Mouse (Mus musculus) urinary bladder, postnatal 25 days (tissue): ENCODE measurements at regions not wholly inside any gene's neighbourhood (a gene's known extent, or its start where the extent isn't known, plus 50 kb on each side); places are given as distances from the start of the nearest gene placed in this dataset.

Experiments used
- DNase-seq: peaks from one replicate; pipeline ENCODE4 v3.0.0; 2022; ENCODE audit warnings: low spot score

DNA sequence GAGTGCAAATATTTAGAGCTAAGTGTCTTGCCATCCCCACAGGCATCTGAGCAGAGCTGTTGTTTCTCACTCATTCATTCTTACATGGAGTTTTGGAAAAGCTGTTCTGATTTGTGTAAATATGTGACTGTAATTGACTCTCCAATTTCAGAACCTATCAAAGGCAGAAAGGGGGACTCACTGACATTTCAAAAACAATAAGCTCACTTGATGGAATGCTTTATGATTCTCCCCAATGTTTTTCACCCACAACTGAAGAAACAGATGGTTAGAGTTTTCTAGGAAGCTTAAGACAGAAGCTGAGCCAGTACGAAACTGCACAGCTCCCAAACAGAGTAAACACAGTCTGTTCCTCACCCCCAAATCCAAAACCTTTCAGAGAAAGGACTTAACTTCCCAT is 460.1 kb upstream of the Etaa1 start:
- DNase-seq: no peak

DNA sequence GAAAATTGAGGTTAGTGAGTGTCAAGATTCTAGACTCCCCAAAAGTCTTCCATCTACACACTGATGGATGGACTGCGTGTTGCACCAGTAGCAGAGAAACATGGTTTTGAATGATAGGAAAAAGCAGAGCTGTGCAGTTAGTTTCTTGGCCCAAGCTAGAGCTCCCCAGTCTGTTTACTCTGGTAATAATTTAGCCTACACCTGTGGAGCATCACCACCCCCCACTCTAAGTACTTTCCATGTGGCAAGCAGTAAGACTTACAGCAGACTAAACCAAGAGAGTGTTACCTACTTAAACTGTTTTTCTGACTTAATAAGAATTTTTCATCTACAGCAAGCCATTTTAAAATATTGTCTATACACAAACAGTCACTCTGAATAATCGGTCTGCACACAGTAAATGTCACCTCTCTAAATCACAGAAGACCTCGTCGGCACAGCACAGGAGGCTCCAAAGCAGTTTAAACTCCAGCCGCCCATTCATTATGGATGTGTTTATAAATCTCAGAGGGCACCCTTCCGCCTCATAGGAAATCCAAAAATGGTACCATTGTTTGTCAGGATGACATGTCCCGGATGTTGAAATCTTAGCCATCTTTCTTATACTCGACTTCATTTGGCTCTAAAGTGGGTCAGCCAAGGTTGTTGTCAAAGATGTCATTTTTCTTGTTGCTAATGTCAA is 454.5 kb upstream of the Etaa1 start:
- DNase-seq: no peak

DNA sequence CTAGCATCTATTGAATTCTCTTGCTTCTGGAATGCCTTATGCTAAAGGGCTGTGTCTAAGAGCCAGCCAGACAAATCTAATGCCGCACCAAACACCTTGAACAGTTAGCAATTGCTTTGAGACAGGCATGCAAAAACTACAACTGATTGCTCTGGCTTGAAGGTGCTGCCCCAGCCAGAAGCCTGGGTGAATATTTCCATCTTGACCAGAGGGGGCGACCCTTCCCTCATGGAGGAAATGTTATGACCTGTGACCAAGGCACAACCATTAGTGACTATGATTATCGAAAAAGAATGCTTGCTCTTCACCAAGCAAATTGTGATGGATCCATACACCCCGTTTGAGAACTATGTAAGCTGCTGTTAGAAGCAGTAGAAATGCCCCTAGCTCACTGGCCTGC is 445.9 kb upstream of the Etaa1 start:
- DNase-seq: no peak

DNA sequence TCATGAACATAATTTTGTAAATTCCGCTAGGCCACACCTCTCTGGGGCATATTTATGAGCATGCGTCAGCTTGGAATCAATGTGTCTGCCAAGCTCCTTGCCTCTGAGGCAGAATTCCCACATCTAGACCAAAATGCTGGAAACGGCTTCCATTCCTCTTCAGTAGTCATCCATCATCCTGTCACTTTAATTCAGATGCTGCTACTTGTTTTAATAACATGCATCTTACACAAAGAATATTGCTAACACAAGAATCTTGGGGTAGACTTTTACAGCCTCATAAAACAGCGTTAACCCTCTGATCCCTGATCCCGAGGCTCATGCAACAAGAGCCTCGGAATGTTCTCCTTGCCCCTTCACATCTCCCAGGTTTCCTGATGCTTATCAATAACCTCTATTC is 442.7 kb upstream of the Etaa1 start:
- no peak for DNase-seq

DNA sequence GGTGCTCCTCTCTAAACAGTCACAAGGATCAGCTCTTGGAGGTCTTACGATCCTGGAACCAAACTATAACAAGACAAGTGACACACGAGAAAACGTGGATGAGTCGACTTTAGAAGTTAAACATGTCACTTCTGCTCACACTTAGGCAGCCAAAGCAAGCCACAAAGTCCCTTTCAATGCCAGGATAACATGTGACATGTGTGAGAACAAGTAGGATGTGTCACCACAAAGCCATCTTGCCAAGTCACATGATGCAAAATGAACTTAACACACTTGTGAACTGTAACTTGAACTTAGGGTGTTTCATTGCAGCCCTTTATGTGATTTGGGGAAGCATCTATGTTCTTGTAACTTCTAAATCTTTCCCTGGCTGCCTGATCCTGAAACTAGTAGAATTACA is 442.0 kb upstream of the Etaa1 start:
- no peak for DNase-seq

DNA sequence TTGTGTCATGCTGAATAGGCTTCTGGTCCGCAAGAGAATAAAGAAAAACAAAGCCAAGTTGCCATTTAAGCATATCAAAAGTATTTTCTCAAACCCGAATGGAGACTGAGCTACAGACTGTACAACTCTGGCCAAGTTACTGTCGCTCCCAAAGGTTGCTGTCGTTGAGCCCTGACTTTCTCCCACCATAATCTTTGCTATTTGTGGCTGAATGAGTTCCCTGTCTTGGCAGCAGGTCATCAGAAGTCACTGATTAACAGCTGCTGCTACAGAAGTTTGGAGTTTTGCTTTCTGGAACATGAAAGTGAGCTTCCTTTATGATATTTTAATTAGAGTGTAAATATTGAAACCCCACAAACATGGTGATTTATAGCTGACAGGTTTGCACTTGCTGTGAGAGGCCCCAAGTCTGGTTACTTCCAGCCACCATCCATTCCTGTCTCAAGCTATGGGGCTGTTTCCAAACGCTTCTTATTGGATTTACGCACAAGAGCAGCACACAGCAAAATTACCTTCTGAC is 419.2 kb upstream of the Etaa1 start:
- no peak for DNase-seq

DNA sequence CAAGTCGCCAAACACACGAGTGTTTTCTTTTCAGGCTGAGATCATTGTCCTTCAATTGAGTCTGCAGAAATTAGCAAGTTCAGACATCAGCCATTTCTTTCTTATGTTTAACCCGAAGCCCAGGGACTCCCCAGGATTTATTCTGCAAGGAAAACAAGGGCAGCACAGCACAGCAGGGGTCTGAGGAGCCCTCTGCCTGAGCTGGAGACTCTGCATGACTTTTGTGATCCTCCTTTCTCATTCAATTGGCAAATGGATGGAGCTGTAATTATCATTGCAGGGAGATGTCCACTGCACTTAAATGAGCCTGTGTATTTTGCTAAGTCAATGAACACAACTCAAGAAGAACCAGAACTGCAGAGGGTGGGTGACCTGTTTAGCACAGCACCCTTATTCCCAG is 417.6 kb upstream of the Etaa1 start:
- no peak for DNase-seq

DNA sequence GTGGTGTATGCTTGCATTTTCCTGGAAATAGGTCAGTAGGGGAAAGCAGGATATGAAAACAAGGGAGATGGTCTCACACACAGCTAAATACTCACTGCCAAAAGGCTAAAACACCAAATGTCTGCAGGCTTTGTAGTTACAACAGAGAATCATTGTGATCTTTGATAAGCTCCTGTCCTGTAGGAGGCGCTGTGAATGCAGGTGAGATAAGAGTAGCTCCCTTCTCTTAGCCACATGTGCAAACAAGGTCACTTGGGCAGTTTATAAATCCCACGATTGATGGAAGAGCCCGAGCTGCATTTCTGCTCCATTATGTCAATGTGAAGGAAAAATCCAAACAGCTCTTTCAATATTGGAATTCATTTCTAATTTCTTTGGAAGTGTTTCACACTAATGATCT is 417.2 kb upstream of the Etaa1 start:
- no peak for DNase-seq

DNA sequence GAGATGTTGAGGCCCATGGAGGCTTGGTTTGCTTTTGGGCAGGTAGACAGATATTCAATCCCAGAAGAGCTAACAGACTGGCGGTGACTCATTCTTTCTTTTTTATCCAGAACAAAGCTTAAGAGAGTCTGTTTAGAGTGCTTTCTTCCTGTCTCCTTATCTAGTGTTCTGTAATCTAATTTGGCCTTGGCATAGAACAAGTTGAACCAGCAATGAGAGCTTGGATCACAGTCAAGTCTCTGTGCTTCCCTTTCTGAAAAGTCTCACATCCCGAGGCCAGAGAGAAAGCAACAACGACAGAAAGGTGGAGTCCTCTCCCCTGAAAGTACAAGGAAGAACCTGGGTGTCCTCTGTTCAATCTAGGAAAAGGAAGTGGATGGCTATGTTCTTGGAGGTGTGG is 401.2 kb upstream of the Etaa1 start:
- DNase-seq: no peak

DNA sequence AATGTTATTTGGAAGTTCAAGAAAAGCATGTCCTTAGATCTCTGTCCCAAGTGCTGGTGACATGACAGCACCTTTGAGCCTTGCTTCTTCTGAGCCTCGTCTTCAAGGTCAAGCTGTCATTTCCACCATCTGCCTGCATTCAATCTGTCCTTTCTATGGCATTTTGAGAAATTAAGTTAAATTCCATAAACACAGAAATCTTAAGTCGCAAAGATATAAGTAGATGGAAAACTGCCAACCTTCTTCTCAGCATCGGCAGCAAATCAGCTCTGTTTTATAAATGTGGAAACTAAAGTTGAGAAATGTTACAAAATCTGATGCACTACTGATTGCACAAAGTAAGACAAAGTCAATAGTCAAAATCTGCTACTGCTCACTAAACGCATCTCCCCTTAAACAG is 400.5 kb upstream of the Etaa1 start:
- DNase-seq: no peak

DNA sequence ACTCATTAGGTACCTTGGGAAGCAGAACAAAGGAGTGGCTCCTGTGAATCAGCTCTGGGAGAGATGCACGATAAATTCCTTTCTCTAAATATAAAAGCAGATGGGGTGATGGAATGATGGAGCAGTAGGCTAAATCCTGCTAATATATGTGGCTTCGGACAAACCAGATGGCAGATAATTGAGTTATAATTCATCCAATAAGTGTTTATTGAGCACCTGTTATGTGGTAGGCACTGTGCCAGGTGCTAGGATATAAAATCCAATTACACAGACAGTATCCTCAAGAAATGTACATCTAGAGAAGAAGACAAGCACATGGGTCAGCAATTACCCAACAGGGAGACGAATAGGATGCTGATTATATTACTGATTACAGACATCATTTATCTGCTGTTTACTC is 394.2 kb upstream of the Etaa1 start:
- DNase-seq: no peak

DNA sequence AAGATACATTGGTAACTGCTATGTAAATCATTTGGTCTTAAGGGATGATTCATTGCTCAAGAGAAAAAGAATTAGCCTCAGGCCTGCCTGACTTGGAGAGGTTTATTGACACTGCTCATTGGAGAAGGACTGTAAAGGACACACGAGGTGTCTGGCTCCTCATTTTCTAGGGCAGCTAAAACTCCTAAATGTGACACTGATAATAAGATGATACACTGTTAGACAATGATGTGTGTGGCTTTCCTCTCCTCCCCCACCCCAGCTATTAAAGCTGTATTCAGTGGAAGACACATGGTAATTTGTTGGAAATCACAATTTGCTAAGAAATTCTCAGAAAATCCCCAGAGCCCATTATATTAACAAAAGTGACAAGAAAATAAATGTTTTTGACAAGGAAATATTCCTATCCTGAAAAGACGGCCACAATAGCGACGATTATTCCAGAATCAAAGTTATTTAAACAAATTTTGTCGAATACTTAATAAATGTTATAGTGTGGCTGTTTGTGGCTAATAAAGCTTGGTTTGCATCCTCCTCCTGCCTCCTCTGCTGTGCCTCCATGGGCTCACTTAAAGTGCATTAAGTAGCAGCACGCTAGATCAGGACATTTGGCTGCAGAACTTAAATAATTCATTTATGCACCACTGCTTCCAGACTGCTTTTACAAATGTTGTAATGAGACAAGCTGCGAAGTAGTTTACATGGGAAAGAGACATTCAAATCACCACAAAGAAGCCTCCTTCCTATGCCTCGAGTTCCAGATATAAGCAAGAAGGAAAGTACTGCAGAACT is 360.0 kb upstream of the Etaa1 start:
- no peak for DNase-seq

DNA sequence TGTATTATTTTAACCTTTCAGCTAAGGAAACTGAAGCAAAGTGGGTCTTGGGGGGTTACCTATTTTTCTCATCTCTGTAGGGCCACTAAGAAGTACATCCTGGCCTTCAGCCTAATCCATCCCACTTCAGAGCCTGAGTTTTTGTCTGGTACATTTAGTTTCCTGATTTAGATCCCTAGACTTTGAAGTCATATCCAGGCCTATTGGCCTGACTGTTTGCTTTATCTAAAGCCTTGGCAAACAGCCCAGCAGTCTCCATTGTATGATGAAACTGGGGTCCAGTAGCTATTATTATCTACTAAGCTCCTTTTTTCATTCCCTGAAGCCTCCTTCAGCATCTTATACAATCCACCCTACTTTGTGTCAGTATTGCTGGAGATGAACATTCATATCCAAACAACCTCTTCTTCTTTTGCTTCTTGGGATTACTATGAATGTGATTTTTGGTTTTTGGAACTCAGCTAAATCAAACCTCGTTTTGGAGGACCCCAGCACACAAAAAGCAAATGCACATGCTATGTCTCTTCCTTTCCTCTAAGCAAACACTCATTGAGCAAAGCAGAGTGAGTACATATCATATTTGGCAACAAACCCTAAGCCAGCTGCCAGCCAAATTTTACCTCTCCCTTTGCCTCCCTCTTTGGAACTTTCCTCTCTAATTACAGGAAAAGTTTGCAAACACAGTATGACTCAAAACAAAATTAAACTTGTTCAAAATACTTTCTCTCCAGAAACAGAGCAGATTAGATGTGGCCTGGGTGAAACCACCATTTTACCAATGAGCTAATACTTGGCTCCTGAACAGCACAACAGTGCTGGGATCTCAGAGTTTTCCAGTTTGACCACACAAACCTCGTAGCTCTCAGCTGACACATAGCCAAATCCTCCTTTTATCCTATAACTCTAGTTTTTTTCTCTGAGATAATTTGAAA is 342.8 kb upstream of the Etaa1 start:
- no peak for DNase-seq

DNA sequence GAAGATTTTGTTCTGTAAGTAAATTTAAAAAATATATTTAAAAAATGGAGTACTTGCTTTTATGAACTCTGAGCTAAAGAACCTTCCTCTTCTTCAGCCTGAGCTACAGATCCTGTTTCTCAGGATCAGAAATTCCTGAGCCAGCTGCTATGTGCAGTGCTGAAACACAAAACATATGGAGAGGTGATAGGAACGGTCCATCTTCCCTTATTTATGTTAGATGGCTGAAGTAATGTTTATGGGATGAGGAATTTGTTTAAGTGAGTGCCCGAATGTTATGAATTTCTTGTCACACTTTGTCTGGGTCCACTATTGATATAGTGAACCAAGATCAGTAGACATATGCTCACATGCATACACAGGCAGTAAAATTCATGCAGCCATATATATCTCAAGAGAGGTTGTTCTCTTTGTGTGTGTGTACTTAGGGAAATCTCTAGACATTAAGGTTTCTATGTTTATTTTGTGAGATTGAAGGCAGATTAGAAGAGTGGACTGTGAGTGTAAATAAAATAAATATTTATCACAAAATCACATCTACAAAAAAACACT is 325.0 kb upstream of the Etaa1 start:
- DNase-seq: no peak

DNA sequence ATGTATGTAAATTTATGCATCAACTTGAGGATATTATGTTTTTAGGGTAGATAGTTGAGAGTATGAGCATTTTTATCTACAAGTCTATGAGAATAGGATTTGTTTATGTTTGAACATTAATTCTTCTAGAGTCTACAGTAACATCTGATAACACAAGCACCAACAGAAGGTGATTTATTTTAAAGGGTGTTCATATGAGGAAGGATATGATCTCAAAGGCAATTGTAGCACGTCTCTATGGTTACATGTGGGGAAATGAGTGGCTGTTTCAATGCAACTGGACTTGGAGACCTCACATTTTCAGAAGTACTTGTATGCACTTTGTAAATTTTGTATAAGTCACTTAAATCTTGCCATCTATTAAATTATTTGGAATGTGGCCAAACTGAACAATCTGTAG is 318.7 kb upstream of the Etaa1 start:
- no peak for DNase-seq

DNA sequence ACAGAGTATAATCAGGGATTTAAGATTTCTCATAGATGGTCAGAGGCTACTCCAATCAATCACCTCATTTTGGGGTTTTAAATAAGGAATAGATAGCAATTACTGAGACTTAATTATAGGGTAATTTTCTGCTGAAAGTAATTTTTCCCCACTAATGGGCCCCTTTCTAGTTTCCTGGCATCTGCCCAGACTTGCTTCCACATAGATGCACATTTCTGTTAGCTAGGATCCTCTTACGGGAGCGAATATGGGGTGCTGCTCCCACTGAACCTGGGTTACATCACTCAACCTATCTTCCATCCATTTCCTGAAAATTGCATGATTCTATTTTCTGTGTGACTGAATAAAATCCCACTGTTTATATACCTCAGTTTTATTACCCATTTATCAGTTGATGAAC is 312.5 kb upstream of the Etaa1 start:
- DNase-seq: no peak

DNA sequence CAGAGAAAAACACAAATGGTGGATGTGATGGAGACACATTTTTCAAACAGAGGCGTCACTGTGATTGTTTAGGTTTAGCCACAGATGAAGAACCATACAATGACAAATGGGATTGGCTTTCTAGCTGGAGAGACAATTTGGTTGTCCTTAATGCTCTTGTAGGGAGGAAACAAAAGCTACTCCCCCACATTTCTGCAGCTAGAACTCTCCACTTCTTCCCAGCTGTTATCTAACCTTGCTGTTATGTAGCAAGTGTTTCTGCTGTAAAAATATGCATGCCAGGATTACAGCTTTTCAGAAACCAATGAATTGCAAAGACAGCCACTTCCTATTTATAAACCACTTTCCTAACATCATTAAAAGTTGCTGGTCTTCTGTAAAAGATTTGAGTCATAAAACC is 309.2 kb upstream of the Etaa1 start:
- DNase-seq: no peak

DNA sequence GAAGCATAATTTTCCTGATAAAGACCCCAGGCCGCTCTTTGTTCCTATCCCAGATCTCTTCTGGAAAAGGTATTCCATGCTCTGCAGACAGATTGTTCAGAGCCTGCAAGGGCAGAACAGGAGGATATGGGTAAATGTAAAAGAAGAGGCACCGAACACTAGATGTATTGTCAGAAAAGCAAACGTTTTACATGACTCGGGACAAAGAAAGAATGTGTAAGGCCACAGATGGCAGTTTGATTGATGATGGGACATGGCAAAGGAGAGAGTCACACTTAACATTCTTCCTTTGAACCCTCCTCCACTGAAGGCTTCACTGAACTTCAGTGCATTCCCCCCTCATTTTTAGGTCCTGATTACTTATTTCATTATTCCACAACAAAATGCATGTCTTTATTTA is 295.6 kb upstream of the Etaa1 start:
- no peak for DNase-seq

DNA sequence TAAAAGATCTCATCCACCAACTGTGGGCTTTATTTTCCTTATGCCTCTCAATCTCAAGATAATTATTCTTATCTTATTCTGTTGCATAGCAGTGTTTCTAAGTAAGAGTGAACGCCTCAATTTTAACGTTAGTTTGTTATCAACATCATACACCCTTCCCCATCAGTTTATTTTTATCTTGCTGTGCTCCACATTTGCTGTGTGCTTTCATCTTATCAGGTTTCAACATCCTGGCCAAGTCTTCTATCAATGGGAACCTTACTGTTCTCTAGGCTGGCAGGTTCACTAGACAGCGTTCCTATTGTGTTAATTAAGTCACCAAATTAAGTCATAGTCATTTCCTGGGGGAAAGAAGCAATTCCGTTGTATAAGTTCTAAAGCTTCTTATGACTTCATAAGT is 263.1 kb upstream of the Etaa1 start:
- DNase-seq: no peak

DNA sequence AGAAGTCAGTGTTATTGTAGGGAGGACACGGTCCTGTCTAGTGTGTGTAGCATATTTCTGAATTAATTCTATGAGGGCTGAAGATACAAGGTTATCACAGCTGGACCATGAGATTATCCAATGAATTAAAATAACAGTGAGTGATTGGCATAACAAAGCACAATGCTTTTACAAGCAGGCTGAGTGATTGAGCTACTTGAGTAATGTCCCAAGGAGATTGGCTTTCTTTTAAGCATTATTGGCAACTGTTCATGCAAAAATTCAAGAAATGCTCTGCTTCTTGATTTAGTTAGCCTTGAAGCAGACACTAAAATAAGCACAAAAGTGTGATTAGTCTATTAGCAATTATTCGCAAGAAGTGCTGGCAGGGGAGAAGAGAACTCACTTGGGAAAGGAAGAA is 219.4 kb upstream of the Etaa1 start:
- DNase-seq: no peak

DNA sequence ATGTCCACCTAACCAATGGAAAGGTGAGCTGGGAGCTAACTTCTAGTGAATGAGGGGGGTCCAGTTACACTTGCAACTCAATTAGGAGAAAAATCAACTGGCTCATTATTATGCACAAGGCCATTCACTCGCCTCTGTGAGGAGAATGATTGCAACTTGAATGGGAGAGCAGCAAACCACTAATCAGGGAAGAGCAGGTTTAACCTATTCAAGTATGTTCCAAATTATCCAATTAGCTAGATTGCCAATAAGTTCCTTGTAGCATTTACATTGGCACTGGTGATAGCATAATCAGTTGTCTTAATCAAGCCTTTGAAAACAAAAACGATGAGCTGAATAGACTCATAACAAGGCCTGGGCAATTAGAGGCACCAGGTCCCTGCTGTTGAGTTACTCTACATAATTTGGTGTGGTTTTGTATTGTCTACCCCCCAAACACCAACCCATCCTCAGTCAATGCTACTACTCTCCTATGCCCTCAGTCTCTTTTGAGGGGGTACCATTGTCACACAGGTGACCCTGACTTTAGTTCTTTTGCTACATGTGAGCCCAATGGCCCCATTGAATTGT is 217.6 kb upstream of the Etaa1 start:
- DNase-seq: no peak
